In genomic region chr9:70729544-70729943, GRCm38 (mm10) we compare ENCODE assay signal across 17 mouse cellular contexts. TPM values are rescaled to one million over a fixed set of nuclear protein-coding genes. Genes with fewer than 3 reads are reported as not detected.
DNase-seq lines count a peak whose midpoint lies in the region; ATAC-seq and TF ChIP-seq lines count a peak whose summit lies in the region.
"Had no signal": no experiment of that assay in that cellular context is flagged by ENCODE, and none has a peak within 500 bp of the region (broad histone marks: within the 10 kb centered on the region; RNA-seq: fewer than 3 reads in every experiment).

No protein-coding gene starts in this region.

- intact Hi-C loops in left cerebral cortex, postnatal 4 days (cut with DNase I): no loop called here

- WGBS in heart, embryonic 15.5 days: 76% methylated on average over 2 of the region's 2 CpGs

- H3K9me3 ChIP-seq in heart, embryonic 15.5 days (replicated peaks): no peaks in the 10 kb centered on the region
- H3K9me3 ChIP-seq in CH12.LX (replicated peaks; ENCODE audit: low read length): no peaks in the 10 kb centered on the region
- H3K9me3 ChIP-seq: embryonic facial prominence, embryonic 13.5 days; forebrain, embryonic 13.5 days; limb, embryonic 10.5 days; liver, embryonic 13.5 days had no signal

- no peak overlapping the region for H3K9ac ChIP-seq in heart, embryonic 15.5 days
- no peak overlapping the region for H3K9ac ChIP-seq in CH12.LX (ENCODE audit: insufficient read depth, low read depth)
- H3K9ac ChIP-seq: embryonic facial prominence, embryonic 13.5 days; forebrain, embryonic 13.5 days; liver, embryonic 13.5 days had no signal

- dilution Hi-C loops in CH12.LX (cut with MboI; ENCODE audit: extremely low pct_ligation_motif_present, extremely low pct_unique_long_range_greater_than_20kb, low sequenced_read_pairs): no loop called here

- no peaks in the 10 kb centered on the region; the same call in 1 of the 2 replicates for H3K79me2 ChIP-seq in CH12.LX (replicated peaks; ENCODE audit: control insufficient read depth, extremely low read depth, insufficient read depth, poor library complexity, severe bottlenecking)

- no peaks in the 10 kb centered on the region for H3K27me3 ChIP-seq in heart, embryonic 15.5 days
- H3K27me3 ChIP-seq in CH12.LX (replicated peaks): no peaks in the 10 kb centered on the region
- H3K27me3 ChIP-seq: embryonic facial prominence, embryonic 13.5 days; forebrain, embryonic 13.5 days; liver, embryonic 13.5 days had no signal

- H3K4me1 ChIP-seq in heart, embryonic 15.5 days (replicated peaks): peaks cover 8% of the 10 kb centered on the region
- peaks cover 5 to 15% of the 10 kb centered on the region in 2 experiments; a peak in 3 of 4 replicates for H3K4me1 ChIP-seq in CH12.LX (ENCODE audit: control insufficient read depth in 1 of 2, insufficient read depth in 2 of 2)
- H3K4me1 ChIP-seq: embryonic facial prominence, embryonic 13.5 days; limb, embryonic 10.5 days had no signal

- no peak for TF ChIP-seq EP300 in CH12.LX (IDR thresholded peaks at IDR 0.05; ENCODE audit: low read length)

- no peak overlapping the region for H3K4me2 ChIP-seq in heart, embryonic 15.5 days
- no peak overlapping the region for H3K4me2 ChIP-seq in CH12.LX (ENCODE audit: insufficient read depth, low read depth, poor library complexity, severe bottlenecking)
- H3K4me2 ChIP-seq: embryonic facial prominence, embryonic 13.5 days; forebrain, embryonic 13.5 days; liver, embryonic 13.5 days had no signal

- H3K36me3 ChIP-seq in heart, embryonic 15.5 days: no peaks in the 10 kb centered on the region
- peaks cover 0 to 13% of the 10 kb centered on the region in 2 experiments for H3K36me3 ChIP-seq in CH12.LX (replicated peaks in 1 of 2; ENCODE audit: control insufficient read depth in 1 of 2, insufficient read depth in 1 of 2, low read length in 1 of 2)
- H3K36me3 ChIP-seq: embryonic facial prominence, embryonic 13.5 days had no signal

- no peak for ATAC-seq in heart, embryonic 15.5 days (replicated peaks; ENCODE audit: insufficient number of reproducible peaks, insufficient read depth, low FRiP score, low read depth)
- ATAC-seq: forebrain, embryonic 13.5 days; lung, postnatal 0 days had no signal

- no peak for DNase-seq in heart, adult 8-10 months (ENCODE audit: low spot score)
- DNase-seq in left cerebral cortex, adult 9 months (ENCODE audit: low spot score in 2 of 2): peak; percentile 19 to 26
- no peak for DNase-seq in left cerebral cortex, postnatal 4 days
- DNase-seq in CH12.LX (ENCODE audit: extremely low read depth): no peak
- DNase-seq in brain, embryonic 14.5 days (ENCODE audit: low read depth): peak; percentile 53
- DNase-seq in yolk sac, embryonic 10.5 days (ENCODE audit: low spot score): no peak
- DNase-seq in spleen, postnatal 10 days (ENCODE audit: low spot score in 2 of 2): no peak
- DNase-seq: cerebellum, adult 8-10 months; heart, postnatal 4 days; kidney, adult 11 months; kidney, postnatal 14 days; liver, embryonic 13.5 days had no signal

- H3K27ac ChIP-seq in heart, embryonic 15.5 days: peak overlapping the region; percentile 15; the same call in 1 of the 2 replicates
- no peak overlapping the region for H3K27ac ChIP-seq in CH12.LX (ENCODE audit: insufficient read depth, low read depth)
- H3K27ac ChIP-seq: embryonic facial prominence, embryonic 13.5 days; forebrain, embryonic 13.5 days; limb, embryonic 10.5 days; liver, embryonic 13.5 days had no signal

- TF ChIP-seq RAD21 in CH12.LX (IDR thresholded peaks at IDR 0.05; ENCODE audit: low read depth, low read length): no peak

- no peak for TF ChIP-seq POLR2A in CH12.LX (IDR thresholded peaks at IDR 0.05; ENCODE audit: low read depth, low read length)
- TF ChIP-seq POLR2A in brain, embryonic 14.5 days (IDR thresholded peaks at IDR 0.05; ENCODE audit: borderline replicate concordance, extremely low read depth, insufficient read depth, insufficient read length, poor library complexity, severe bottlenecking): no peak

- no peak overlapping the region for H3K4me3 ChIP-seq in heart, embryonic 15.5 days
- H3K4me3 ChIP-seq in CH12.LX (replicated peaks in 1 of 3; ENCODE audit: low read depth in 2 of 3, low read length in 2 of 3, poor library complexity in 1 of 3): no peak overlapping the region
- H3K4me3 ChIP-seq: embryonic facial prominence, embryonic 13.5 days; forebrain, embryonic 13.5 days; limb, embryonic 10.5 days; liver, embryonic 13.5 days had no signal

- in situ Hi-C loops in CH12.LX (cut with MboI; ENCODE audit: low pct_ligation_motif_present, low pct_unique_long_range_greater_than_20kb, low sequenced_read_pairs): no loop called here

- TF ChIP-seq CTCF in CH12.LX (conservative IDR thresholded peaks at IDR 0.05 in 1 of 2, IDR thresholded peaks at IDR 0.05 in 1 of 2; ENCODE audit: low read depth in 2 of 2, low read length in 2 of 2): no peak
- no peak for TF ChIP-seq CTCF in brain, embryonic 14.5 days (IDR thresholded peaks at IDR 0.05; ENCODE audit: borderline replicate concordance, extremely low read depth, insufficient read depth, insufficient read length)

TF ChIP-seq in CH12.LX, 34 proteins besides CTCF, POLR2A, EP300 and RAD21:
- TF ChIP-seq ZKSCAN1 (IDR thresholded peaks at IDR 0.05; ENCODE audit: borderline replicate concordance, low read depth, low read length) (no peak), ZNF384 (IDR thresholded peaks at IDR 0.05; ENCODE audit: low read depth, low read length) (peak; percentile 39; the same call in 1 of the 2 replicates)

RNA-seq across cellular contexts. Expression of gene Adam10, which starts 50.7 kb away (rescaled TPM):
- 61.3 and 62.8 TPM in 2 replicates for polyA plus RNA-seq in heart, embryonic 15.5 days (2015; fragmentation: Nextera tagmentation; extraction: Ambion mirVana)
- total RNA-seq in heart, adult 8-10 months (2022): 10 to 100 TPM; 33.3 to 40.0 (median 36.2) TPM
- total RNA-seq in left cerebral cortex, postnatal 4 days (2021): 100 to 1,000 TPM in 1 of 2 experiments, 10 to 100 TPM in 1; 94.5 to 105 TPM
- 9.3 and 9.6 TPM in 2 replicates for total RNA-seq in CH12.LX (2012; rRNA removed)
- 17.7 and 17.8 TPM in 2 replicates for total RNA-seq in CH12.LX (2014; rRNA removed)
- 26.3 and 28.9 TPM in 2 replicates for polyA plus RNA-seq in CH12.LX (2012; ENCODE audit: insufficient read length, low read depth)
- polyA plus RNA-seq in brain, embryonic 14.5 days (2012; rRNA removed): 42.4 and 56.3 TPM in 2 replicates

Comparison
In these comparisons a context has a peak if more than half of its experiments do, and no peak if none do; other contexts are left out.
1. DNase-seq: peak in left cerebral cortex, adult 9 months (2 of 2) and brain, embryonic 14.5 days (single experiment); none in heart, adult 8-10 months (single experiment), left cerebral cortex, postnatal 4 days (single experiment), CH12.LX (single experiment), yolk sac, embryonic 10.5 days (single experiment) and spleen, postnatal 10 days (0 of 2).